Mouse (Mus musculus) layer of hippocampus, adult 11-12 months (tissue): ENCODE measurements around the gene Fam129a.

ENCODE experiments used
- DNase-seq: peaks from one replicate; pipeline ENCODE4 v3.0.0; 2022; ENCODE audit warnings: low spot score

Gene Fam129a

GRCm38 (mm10) chr1:151752946-151753345 is 182.0 kb downstream of the Fam129a start:
- no peak for DNase-seq

- DNase-seq = no peak
These were observed 182.5 kb downstream of the Fam129a start for GRCm38 (mm10) chr1:151753374-151753929.

- DNase-seq = no peak
These were observed 183.1 kb downstream of the Fam129a start for GRCm38 (mm10) chr1:151754028-151754489.

GRCm38 (mm10) chr1:151754881-151755659 is 184.1 kb downstream of the Fam129a start, which contains the start of gene Edem3:
Gene Edem3 (plus strand): TSS chr1:151755371.
- peak; percentile 98 for DNase-seq

- DNase-seq = no peak
These were observed 184.9 kb downstream of the Fam129a start for GRCm38 (mm10) chr1:151755660-151756424.

- DNase-seq = no peak
These were observed 185.4 kb downstream of the Fam129a start for GRCm38 (mm10) chr1:151756425-151756728.

- DNase-seq = no peak
These were observed 187.3 kb downstream of the Fam129a start for GRCm38 (mm10) chr1:151758301-151758700.

GRCm38 (mm10) chr1:151758991-151759390 is 188.0 kb downstream of the Fam129a start:
- no peak for DNase-seq

GRCm38 (mm10) chr1:151764236-151764635 is 193.2 kb downstream of the Fam129a start:
- no peak for DNase-seq

- no peak for DNase-seq
These were observed 195.2 kb downstream of the Fam129a start for GRCm38 (mm10) chr1:151766166-151766565.

- no peak for DNase-seq
These were observed 196.1 kb downstream of the Fam129a start for GRCm38 (mm10) chr1:151766976-151767654.

- no peak for DNase-seq
These were observed 198.4 kb downstream of the Fam129a start for GRCm38 (mm10) chr1:151769200-151769913.
